Mouse (Mus musculus) left cerebral cortex, adult 8-10 months (tissue): ENCODE measurements at regions not wholly inside any gene's neighbourhood (a gene's known extent, or its start where the extent isn't known, plus 50 kb on each side); places are given as distances from the start of the nearest gene placed in this dataset.

ENCODE experiments used
- DNase-seq, 2 experiments: peaks; one replicate each; pipeline ENCODE4 v3.0.0; 2022; ENCODE audit warnings: low spot score in 2 of 2

DNA sequence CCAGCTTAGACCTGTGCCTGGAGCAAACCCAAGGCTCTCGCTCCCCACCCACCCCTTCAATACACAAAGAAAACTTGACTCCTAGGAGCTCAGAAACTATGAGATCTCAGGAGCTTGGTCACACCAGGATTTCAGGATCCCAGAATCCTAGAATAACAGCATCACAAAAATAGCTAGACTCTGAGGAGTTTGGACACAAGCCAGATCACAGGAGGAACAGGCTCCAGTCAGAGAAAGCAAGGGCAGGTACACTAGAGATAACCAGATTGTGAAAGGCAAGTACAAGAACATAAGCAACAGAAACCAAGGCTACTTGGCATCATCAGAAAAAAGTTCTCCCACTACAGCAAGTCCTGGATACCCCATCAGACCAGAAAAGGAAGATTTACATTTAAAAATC is 221.5 kb downstream of the Epha7 start:
- DNase-seq: no peak

DNA sequence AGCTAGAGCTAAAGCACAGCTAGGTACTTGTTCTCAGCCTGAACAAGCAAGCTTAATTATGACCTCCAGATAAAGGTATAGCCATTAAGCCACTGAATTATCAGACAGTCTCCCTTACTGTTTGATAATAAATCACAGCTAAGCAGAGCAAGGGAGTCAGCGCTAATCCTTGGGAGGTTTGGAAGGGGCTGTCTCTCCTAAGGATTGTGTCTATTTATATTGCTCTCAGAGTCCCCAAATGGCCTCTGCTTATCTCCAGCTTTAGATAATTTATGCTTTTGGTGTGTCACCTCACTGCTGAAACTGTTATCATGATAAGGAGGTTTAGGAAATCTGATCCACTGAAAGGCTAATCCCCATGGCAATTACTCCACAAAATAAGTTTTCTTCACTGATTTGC is 227.1 kb downstream of the Epha7 start:
- DNase-seq: no peak

DNA sequence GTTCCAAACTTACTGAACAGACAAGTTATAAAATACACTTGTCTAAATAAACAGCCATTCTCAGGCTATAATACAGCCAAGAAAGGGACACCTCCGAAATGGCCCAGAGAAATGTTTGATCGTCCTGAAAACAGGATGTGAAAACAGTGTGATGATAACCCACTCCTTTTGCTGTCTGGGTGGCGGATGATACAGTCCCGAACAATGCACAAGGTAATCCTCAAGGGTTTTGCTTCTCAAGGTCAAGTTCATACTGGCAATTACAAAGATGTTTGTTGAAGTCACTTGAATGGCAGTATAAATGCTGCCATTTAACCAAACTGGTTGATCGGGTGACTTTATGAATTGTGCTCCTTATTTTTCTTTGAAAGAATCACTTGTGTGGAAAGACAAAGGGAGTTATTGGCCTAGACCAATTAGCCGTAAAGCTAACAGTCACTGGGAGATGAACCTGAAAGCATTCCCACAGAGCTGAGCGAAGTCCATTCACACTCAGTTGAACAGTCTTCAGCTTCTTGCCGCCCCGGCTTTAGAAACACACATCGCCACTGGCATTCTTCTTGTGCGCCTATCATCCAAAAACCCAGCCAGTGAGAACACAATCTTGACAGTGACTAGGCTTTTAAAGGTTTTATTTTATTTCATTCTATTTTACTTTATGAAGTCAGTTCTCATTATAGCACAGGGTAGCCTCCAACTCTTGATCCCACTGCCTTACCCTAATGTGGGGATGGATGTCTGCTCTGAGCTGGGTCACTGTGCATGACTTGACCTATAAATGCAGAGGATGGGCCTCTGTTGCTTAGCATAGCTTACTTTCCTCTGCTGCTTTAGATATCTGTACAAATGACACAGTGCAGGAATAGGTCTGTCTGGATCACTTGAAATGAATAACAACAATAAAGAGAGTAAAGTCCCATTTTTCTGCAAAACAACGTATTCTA is 256.0 kb downstream of the Epha7 start:
- DNase-seq: no peak

DNA sequence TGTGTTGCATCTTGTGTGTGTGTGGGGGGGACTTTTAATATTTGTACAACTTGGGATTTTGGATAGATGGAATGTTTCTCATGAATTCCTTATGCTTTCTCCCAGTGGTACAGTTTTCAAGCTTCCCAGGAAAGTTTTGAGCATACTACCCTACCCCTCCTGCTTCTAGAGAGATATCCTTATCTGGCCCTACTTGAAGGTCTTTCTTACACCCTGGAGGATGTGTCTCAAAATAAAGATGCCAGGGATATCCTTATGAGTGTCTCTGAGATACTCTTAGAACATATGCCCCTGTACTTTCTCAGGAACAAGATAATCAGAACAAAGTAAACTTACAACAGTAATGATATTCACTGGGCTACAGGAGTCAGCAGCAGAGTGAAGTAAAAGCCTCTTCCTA is 261.3 kb downstream of the Epha7 start:
- no peak for DNase-seq

DNA sequence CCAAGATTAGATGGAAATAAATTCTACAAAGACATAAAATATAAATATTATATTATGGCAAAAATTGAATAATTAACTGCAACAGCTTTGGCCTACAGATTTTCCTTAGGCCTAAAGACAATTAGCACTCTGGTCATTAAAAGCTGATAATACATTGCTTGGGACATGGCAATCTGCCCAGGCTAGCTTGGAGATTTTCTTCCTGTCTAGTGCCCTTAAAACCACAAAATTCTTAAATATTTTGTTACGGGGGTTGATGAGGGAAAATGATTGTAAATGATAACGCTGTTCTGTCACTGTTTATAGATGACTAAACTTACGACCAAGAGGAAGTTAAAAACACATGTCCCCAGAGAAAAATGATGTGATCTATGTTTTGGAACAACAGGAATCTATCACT is 261.9 kb downstream of the Epha7 start:
- DNase-seq: no peak

DNA sequence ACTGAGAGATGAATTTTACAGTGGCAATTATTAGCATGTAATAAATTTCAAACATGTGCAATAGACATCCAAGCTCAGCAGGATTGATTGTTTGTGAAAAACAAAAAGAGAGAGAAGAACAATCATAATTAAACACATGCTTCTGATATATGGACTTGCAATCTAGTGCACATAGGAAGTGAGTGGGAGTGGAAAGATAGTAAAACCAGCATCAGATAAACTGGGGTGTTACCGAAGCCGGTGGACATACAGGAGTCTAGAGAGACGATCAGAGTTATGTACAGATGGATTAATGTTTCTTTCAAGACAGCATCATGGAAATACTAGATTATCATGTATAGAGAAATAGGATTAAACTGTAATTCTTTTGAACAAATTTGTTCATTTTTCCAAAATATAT is 263.8 kb downstream of the Epha7 start:
- no peak for DNase-seq

DNA sequence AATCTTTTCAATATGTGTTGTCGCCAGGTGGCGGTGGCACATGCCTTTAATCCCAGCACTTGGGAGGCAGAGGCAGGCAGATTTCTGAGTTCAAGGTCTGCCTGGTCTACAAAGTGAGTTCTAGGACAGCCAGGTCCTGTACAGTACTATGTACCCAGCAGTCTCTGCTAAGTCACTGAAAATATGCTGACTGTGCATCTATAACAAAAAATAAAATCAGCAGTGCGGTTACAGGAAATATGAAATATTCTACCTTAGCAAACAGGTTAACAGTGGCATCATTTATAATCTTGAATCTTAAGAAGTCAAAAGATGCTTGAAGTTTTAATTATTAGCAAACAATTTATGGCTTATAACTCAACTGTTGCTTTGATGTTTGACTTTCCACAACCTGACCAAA is 265.5 kb downstream of the Epha7 start:
- DNase-seq: no peak

DNA sequence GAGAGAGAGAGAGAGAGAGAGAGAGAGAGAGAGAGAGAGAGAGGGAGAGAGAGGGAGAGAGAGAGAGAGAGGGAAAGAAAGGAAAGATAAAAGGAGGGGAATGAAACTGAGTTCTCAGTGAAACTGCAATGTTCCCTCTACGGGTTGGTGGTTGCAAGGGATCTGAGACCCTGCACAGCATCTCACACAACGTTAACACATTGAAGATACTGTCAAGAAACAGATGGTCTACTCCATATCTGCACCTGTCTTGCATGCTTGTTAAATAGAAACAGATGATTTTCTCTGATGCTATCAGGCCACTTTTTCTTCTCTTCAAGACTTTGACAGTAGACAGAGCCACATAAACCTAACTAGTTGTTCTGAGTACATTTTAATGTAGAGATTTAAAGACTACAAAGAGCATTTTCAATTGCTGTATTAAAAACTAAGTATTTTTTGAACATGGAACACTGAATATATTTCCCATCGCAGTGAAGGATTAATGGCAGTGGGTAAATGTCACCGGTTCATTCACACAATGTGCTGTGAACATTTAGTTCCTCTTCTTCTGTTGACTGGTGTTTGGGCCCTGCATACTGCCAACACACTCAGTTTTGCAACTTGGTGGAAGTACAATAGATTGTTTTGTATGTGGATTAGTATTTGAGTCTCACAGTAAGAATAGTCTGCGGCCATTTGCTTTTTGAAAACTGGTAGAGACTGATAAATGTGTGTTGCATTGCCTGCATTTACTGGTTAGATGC is 270.8 kb downstream of the Epha7 start:
- no peak for DNase-seq

DNA sequence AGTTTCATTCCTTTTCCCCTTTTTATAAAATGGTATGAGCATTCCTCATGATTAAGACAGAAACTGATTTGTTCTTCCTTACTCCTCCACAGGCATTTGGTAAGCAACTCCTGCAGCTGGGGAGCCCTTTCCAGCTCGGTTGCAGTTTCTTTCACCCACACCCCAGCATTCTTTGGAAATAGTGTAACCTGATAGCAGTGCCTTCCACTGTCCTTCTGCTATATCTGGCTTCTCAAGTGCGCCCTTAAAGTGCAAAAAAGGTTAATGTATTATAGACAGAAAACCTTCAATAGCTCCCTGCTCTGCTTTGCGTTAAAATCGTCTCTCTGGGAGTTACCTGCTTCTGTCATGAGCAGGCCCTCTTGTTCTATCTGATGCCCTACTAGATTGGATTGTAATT is 278.0 kb downstream of the Epha7 start:
- DNase-seq: no peak

DNA sequence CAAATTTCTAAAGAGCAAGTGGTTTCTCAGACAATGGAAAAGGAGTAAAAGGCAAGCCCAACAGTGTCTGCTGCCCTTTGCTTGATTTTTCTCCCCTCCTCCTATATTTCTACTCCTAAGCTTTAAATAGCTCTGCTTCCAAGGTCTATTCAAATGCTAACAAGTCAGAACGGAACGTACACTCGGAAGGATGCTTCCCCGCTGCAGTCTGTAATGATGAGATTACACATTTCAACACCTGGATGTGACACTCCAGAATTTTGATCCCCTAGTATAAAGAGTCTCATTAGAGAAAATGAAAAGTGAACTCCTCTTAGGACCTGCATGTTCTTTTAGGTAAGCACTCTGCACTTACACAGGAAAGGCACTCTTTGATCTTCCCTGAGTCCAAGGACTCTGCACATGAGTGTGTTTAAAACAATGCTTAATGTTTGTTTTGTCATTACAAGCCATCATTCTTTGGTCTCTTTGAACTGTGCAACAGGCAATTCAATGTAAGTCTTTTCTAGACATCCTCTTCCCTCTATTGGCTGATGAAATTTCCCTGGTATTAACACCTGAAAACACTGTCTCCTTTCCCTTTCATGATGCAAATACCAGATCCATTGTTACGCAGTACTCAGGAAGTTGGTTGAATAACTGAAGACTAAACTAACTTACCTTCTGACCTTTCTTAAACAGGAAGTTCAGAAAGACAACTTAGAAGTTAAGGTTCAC is 278.7 kb downstream of the Epha7 start:
- DNase-seq: no peak

DNA sequence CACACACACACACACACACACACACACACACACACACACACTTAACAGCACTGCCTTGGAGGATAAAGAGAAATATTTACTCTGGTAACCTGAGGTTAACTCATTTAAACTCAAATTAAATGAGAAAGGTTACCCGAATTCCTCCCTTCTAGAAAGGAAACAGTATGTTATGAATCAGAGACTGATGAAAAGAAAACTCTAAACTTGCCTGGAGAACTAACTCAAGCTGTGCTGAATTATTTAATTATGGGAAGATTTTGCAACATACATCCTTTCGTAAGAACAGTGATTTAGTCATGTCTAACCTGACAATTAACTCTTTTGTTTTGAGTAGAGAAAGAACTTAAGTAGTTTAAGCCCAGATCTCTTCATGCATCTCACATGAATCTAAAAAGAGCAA is 289.4 kb downstream of the Epha7 start:
- no peak for DNase-seq

DNA sequence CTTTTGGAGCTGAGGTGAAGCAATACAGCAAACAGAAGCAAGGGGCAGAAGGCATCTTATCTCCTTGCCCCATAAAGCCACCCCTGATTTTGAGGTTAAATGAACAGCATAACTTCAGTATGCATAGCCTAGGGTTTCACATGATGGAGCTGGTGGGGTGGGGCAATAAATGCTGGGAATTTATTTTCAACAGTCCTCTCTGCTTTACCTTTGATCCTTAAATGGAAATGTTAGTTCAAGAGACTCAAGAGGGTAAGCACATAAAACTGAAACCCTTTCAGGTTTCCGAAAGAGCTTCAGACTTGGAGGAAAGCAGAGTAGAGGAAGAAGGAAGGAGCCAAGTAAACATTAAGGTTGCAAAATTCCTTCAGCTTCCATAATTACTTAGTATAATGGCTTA is 290.5 kb downstream of the Epha7 start:
- DNase-seq: no peak

DNA sequence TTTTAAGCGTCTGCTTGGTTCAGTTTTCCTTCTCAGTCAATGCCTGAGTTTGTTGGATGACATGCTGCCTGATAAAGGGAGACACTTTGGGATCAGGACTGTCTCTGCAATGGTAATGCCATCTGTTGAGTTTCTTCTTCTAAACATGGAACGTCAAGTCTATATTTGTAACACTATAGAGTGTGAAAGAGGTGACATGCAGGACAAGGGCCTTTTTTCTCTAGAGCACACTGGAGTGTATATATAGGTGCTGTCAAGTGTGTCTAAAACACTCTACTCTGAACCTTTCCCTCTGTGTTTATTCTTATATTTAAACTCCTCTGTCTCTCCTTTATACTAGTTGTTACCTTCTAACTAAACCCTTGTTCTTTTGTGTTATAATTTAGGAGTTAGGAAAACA is 299.6 kb downstream of the Epha7 start:
- DNase-seq: no peak

DNA sequence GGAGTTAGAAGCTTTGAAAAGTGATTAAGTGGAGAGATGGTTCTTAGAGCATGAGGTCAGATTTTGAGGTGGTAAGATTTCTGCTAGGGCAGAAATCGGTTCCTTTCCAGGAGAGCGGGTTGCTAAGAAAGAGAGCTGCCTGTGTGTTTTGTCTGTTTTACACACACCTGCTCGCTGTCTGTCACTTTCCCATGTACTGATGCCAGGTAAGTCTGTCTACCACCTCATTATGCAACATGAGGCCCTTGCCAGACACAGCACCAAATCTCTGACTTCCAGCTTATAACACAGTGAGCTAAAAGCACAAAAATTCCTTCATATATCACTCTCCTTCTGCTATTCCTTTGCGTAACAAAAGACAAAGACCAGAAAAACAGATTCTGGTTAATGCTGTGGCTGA is 304.1 kb downstream of the Epha7 start:
- no peak for DNase-seq

DNA sequence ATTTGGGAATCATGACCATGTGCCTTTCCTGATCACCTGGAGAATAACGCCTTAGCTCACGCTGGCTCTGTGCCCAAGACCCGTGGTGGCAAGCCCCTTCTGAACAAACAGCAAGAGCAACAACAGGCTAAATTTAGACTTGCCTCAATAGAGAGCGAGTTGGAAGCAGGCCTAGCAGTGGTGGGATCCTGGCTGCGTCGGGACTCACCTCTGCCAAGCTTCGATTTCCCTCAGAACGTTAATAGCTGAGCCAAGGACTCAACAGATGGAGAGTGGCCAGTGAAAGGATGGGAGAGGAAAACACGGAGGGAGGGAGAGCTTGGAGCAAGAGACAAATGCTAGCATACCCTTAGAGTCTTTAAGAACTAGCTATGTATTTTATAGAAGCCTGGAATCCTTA is 305.0 kb downstream of the Epha7 start:
- DNase-seq: peak in 1 of 2 experiments; percentile 34

DNA sequence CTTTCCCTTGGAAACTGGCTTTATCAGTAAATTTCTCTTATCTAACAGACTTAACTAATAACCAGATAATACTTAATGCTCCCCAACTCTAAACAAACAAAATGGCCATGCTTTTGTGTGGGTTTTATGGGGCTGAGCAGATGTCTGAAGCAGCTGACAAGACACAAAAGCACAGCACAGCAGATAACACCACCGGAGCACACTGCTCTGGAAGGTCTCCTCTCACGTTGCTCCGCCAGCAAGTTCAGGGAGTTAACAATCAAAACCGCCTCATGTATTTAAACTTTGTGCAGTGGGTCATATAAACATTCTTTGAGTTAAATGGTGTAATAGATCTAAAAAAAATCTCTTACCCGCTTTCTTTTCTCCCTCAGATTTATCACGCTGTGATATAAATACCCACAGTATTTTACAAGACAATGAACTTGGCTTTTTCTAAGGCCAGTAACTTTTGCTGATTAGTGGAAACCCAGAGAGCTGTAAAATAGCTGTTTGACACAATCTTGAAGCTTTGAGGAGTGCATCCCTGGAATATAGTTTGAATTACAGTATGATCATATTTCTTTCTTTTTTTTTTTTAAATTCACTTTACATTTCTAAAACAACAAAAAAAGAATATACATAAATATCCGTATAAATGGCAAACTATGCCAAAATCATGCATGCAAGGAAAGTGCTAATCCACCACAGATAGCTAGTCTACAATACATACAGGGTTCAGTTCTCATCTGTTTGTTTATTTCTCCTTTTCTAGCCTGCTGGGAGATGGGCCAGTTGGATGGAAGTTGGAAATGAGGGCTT is 305.9 kb downstream of the Epha7 start:
- DNase-seq: no peak

DNA sequence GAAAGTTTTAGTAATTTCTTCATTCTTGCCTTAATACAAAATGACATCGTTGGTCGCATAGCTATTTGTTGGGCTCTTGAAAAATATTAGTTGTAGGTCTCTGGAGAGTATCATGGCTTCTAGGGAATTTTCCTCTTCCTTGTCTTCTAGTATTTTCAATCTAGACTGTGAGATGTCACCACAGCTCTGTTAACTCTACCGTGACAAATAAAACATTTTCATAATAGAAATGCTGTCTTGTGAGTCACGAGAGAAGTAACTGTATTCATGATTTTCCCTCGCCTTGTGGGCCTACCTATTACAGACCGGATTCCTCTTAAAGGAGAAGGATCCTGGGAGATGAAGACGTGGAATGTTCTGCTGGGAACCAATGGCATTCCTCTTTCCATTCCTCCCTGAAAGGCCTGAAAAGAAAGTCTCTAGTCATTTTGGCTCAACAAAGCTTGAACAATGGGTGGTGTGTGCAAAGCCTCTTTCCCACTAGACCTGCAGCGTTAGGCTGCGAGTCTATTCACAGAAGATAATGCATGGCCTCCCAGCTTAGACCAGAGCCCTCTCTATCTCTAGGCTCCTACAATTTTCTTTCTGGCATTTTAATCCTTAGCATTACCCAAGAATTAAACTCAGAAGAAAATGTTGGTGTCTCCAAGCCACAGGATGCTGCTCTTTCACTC is 306.7 kb downstream of the Epha7 start:
- no peak for DNase-seq

DNA sequence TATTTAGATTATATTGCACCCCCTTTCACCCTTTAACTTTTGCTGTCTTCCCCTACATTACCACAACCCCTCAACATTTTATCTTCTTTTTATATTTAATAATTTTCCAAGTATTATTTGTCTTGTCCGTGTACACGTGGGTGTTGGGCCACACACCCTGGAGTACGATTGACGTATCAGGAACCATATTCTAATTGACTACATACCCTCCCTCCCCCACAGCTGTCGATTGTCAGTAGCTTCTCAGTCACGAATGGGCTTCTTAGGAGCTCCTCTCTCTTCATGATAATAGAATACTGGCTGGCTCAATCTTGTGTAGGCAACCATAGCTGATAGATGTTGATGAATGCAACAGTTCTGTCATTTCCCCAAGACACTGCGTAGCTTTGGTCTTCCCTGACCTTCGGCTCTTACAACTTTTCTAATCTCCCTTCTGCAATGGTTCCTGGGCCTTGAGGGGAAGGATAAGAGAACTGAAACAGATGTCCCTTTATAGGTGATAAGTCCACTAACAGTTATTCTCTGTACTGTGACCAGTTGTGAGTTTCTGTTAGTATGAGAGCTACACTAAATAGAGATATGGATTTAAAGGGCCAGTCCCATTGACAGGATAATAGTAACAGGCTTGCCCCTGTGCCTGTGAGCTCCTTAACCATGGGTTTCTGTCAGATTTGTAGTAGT is 310.9 kb downstream of the Epha7 start:
- DNase-seq: no peak

DNA sequence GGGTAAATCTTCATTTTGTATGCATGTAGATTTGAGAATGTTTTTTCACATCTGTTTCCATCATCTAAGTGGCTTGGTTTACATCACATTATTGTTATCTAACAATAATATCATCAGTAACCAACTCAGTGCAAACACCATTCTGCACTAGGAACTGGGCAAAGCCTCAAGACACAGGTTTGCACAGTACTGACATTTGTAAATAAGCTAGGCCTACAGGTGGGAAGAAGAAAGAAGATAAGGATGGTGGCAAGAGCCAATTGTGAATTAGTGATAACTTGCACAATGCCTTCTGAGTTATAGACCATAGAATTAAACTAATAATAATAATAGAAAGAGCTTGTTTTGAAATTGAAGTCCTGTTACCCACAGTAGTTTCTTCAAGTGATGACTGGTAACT is 317.6 kb downstream of the Epha7 start:
- DNase-seq: no peak
